Mouse (Mus musculus): ENCODE measurements around the gene Coro1c. TPM values are rescaled to one million over a fixed set of nuclear protein-coding genes. Genes with fewer than 3 reads are reported as not detected.

The Coro1c gene
- polyA plus RNA-seq, 1 experiment from 2014 or later = 163 TPM

GRCm38 (mm10) chr5:113842244-113842643, 66.3 kb downstream of the Coro1c start:
- 82% methylated on average over 9 of the region's 9 CpGs for WGBS
- H3K36me3 ChIP-seq = peaks cover 71% of the 10 kb centered on the region
- H3K27ac ChIP-seq = no peak overlapping the region

GRCm38 (mm10) chr5:113841243-113842225, 67.0 kb downstream of the Coro1c start:
- H3K4me3 ChIP-seq = no peak overlapping the region
- 83% methylated on average over 23 of the region's 23 CpGs for WGBS

More at GRCm38 (mm10) chr5:113842244-113842643, 66.3 kb downstream of the Coro1c start:
- no peaks in the 10 kb centered on the region for H3K27me3 ChIP-seq (ENCODE audit: insufficient read depth, poor library complexity, severe bottlenecking)
- H3K4me1 ChIP-seq = peaks cover 12% of the 10 kb centered on the region; the same call in 1 of the 2 replicates
- H3K9me3 ChIP-seq = no peaks in the 10 kb centered on the region
- no peak for DNase-seq (ENCODE audit: low spot score)
- H3K4me3 ChIP-seq = no peak overlapping the region

GRCm38 (mm10) chr5:113840443-113840842, 68.1 kb downstream of the Coro1c start:
- no peaks in the 10 kb centered on the region for H3K27me3 ChIP-seq (ENCODE audit: insufficient read depth, poor library complexity, severe bottlenecking)
- no peak overlapping the region for H3K27ac ChIP-seq
- H3K9me3 ChIP-seq = no peaks in the 10 kb centered on the region
- no peak for DNase-seq (ENCODE audit: low spot score)
- H3K4me3 ChIP-seq = no peak overlapping the region
- peaks cover 12% of the 10 kb centered on the region; the same call in 1 of the 2 replicates for H3K4me1 ChIP-seq
- WGBS = 88% methylated on average over 4 of the region's 4 CpGs
- peaks cover 53% of the 10 kb centered on the region for H3K36me3 ChIP-seq

More at GRCm38 (mm10) chr5:113841243-113842225, 67.0 kb downstream of the Coro1c start:
- Histone ChIP-seq H3K9me3 (no peaks in the 10 kb centered on the region), H3K36me3 (peaks cover 64% of the 10 kb centered on the region), H3K27ac (no peak overlapping the region), H3K27me3 (ENCODE audit: insufficient read depth, poor library complexity, severe bottlenecking) (no peaks in the 10 kb centered on the region), H3K4me1 (peaks cover 12% of the 10 kb centered on the region; the same call in 1 of the 2 replicates)
- DNase-seq (ENCODE audit: low spot score) = no peak

- H3K9me3 ChIP-seq = no peaks in the 10 kb centered on the region
- H3K36me3 ChIP-seq = peaks cover 18% of the 10 kb centered on the region; the same call in 1 of the 2 replicates
- 86% methylated on average over 10 of the region's 10 CpGs for WGBS
- no peak overlapping the region for H3K4me3 ChIP-seq
- 0 out of 2 replicates have a peak, but pooled peaks cover 9% of the 10 kb centered on the region for H3K4me1 ChIP-seq
- no peak overlapping the region for H3K27ac ChIP-seq
- no peaks in the 10 kb centered on the region for H3K27me3 ChIP-seq (ENCODE audit: insufficient read depth, poor library complexity, severe bottlenecking)
- no peak for DNase-seq (ENCODE audit: low spot score)
Measured at GRCm38 (mm10) chr5:113836961-113837360, 71.6 kb downstream of the Coro1c start.

GRCm38 (mm10) chr5:113833316-113833947, 75.1 kb downstream of the Coro1c start:
- 60% methylated on average over 16 of the region's 16 CpGs for WGBS
- no peaks in the 10 kb centered on the region for H3K9me3 ChIP-seq
- H3K36me3 ChIP-seq = no peaks in the 10 kb centered on the region
- peaks cover 15% of the 10 kb centered on the region for H3K4me1 ChIP-seq
- H3K27me3 ChIP-seq (ENCODE audit: insufficient read depth, poor library complexity, severe bottlenecking) = no peaks in the 10 kb centered on the region
- no peak for DNase-seq (ENCODE audit: low spot score)
- H3K4me3 ChIP-seq = no peak overlapping the region
- H3K27ac ChIP-seq = no peak overlapping the region

GRCm38 (mm10) chr5:113832490-113832901, 76.1 kb downstream of the Coro1c start, which contains the start of gene Selplg:
Selplg (minus strand) TSS chr5:113832644.
- Histone ChIP-seq H3K27ac (no peak within 1 kb of the TSS), H3K4me3 (no peak within 1 kb of the TSS), H3K36me3 (no peaks in the 10 kb centered on the region), H3K4me1 (peaks cover 18% of the 10 kb centered on the region), H3K27me3 (ENCODE audit: insufficient read depth, poor library complexity, severe bottlenecking) (no peaks in the 10 kb centered on the region), H3K9me3 (no peaks in the 10 kb centered on the region)
- no peak for DNase-seq (ENCODE audit: low spot score)
- WGBS = 47% methylated on average over 8 of the region's 8 CpGs

GRCm38 (mm10) chr5:113831741-113832140, 76.8 kb downstream of the Coro1c start:
- no peaks in the 10 kb centered on the region for H3K9me3 ChIP-seq
- no peak overlapping the region for H3K27ac ChIP-seq
- 60% methylated on average over 3 of the region's 3 CpGs for WGBS
- H3K36me3 ChIP-seq = no peaks in the 10 kb centered on the region
- H3K4me1 ChIP-seq = peaks cover 18% of the 10 kb centered on the region
- DNase-seq (ENCODE audit: low spot score) = no peak
- no peak overlapping the region for H3K4me3 ChIP-seq
- H3K27me3 ChIP-seq (ENCODE audit: insufficient read depth, poor library complexity, severe bottlenecking) = no peaks in the 10 kb centered on the region

GRCm38 (mm10) chr5:113830796-113831195, 77.8 kb downstream of the Coro1c start:
- 85% methylated on average over 5 of the region's 5 CpGs for WGBS
- Histone ChIP-seq H3K27me3 (ENCODE audit: insufficient read depth, poor library complexity, severe bottlenecking) (no peaks in the 10 kb centered on the region), H3K4me1 (peaks cover 18% of the 10 kb centered on the region), H3K36me3 (no peaks in the 10 kb centered on the region), H3K9me3 (no peaks in the 10 kb centered on the region), H3K27ac (no peak overlapping the region), H3K4me3 (no peak overlapping the region)
- DNase-seq (ENCODE audit: low spot score) = no peak

GRCm38 (mm10) chr5:113830292-113830643, 78.3 kb downstream of the Coro1c start:
- H3K9me3 ChIP-seq = no peaks in the 10 kb centered on the region
- no peak for DNase-seq (ENCODE audit: low spot score)
- peaks cover 19% of the 10 kb centered on the region for H3K4me1 ChIP-seq
- no peak overlapping the region for H3K27ac ChIP-seq
- 42% methylated on average over 10 of the region's 10 CpGs for WGBS
- no peaks in the 10 kb centered on the region for H3K36me3 ChIP-seq
- no peak overlapping the region for H3K4me3 ChIP-seq
- no peaks in the 10 kb centered on the region for H3K27me3 ChIP-seq (ENCODE audit: insufficient read depth, poor library complexity, severe bottlenecking)

GRCm38 (mm10) chr5:113829566-113830291, 78.8 kb downstream of the Coro1c start:
- Histone ChIP-seq H3K4me3 (no peak overlapping the region), H3K9me3 (no peaks in the 10 kb centered on the region), H3K4me1 (peaks cover 21% of the 10 kb centered on the region), H3K27ac (no peak overlapping the region), H3K27me3 (ENCODE audit: insufficient read depth, poor library complexity, severe bottlenecking) (no peaks in the 10 kb centered on the region; the same call in 1 of the 2 replicates), H3K36me3 (no peaks in the 10 kb centered on the region)
- DNase-seq (ENCODE audit: low spot score) = no peak
- whole genome bisulfite sequencing = 71% methylated on average over 7 of the region's 7 CpGs

- H3K4me3 ChIP-seq = no peak overlapping the region
- H3K36me3 ChIP-seq = no peaks in the 10 kb centered on the region
- WGBS = 59% methylated on average over 7 of the region's 7 CpGs
- H3K4me1 ChIP-seq = peaks cover 21% of the 10 kb centered on the region
- H3K27ac ChIP-seq = no peak overlapping the region
- no peak for DNase-seq (ENCODE audit: low spot score)
- no peaks in the 10 kb centered on the region for H3K9me3 ChIP-seq
- no peaks in the 10 kb centered on the region; the same call in 1 of the 2 replicates for H3K27me3 ChIP-seq (ENCODE audit: insufficient read depth, poor library complexity, severe bottlenecking)
Measured at GRCm38 (mm10) chr5:113828481-113828880, 80.1 kb downstream of the Coro1c start.

GRCm38 (mm10) chr5:113827991-113828411, 80.6 kb downstream of the Coro1c start:
- H3K4me1 ChIP-seq = peaks cover 21% of the 10 kb centered on the region
- WGBS = 53% methylated on average over 4 of the region's 4 CpGs
- H3K9me3 ChIP-seq = no peaks in the 10 kb centered on the region
- H3K27ac ChIP-seq = no peak overlapping the region
- DNase-seq (ENCODE audit: low spot score) = no peak
- H3K4me3 ChIP-seq = no peak overlapping the region
- H3K27me3 ChIP-seq (ENCODE audit: insufficient read depth, poor library complexity, severe bottlenecking) = no peaks in the 10 kb centered on the region; the same call in 1 of the 2 replicates
- no peaks in the 10 kb centered on the region for H3K36me3 ChIP-seq

All from heart, embryonic 10.5 days (tissue).